Mouse (Mus musculus) gastrocnemius, adult 18-20 months (tissue): ENCODE data around the gene Nkx2-2. TPM values are rescaled to one million over a fixed set of nuclear protein-coding genes. Genes with fewer than 3 reads are reported as not detected.
A peak's percentile ranks its signal among the peaks of the same experiment; 100 is the strongest.
"Not testable (repeated sequence)": the region's sequence is repeated elsewhere in the genome, so short reads cannot be mapped to it uniquely, and the experiment has no call there.

Source experiments
- DNase-seq: peaks from one replicate; pipeline ENCODE4 v3.0.0; 2021; ENCODE audit warnings: low spot score
- total RNA-seq, 2 experiments: library from RNA; stranded (reverse); gene quantifications; 2 replicates each; pipeline ENCODE4 v1.2.3; 2021

Nkx2-2 gene
- total RNA-seq, 2 experiments from 2014 or later = not detected

DNA sequence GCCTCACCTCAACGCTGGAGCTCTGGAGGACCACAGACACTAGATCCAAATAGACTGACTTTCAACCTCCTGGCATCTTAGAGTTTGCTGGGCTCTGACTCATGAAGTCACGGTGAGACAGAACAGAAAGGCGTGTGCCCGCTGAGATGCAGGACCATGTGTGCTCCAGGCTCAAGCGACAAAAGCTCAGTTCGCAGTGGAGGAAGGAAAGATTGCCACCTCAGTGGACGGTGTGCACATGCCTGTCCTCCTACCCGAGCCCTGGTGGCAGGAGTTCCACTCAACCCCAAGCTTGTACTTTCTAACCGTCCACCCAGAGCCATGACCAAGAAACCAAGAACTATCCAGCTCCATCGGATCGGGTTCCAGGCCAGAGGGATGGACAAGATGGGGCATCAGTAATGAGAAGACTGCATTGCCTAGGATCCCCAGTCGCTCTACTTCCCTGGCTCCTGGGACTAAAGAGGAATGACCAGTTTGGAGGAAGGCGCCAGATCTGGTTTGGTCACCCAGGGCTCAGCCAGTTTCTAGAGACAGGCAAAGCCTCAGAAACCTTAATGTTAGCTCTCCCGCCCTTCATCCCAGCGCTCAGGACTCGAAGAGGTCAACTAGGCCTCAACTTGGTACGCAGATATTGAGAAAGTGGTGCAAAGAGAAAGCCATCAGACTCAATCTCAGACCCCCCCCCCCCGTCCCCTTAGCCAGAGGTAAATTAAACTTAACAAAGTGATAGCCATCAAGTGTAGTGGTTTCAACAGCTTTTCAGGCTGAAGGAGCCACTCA is 11.9 kb downstream of the Nkx2-2 start:
- no peak for DNase-seq

DNA sequence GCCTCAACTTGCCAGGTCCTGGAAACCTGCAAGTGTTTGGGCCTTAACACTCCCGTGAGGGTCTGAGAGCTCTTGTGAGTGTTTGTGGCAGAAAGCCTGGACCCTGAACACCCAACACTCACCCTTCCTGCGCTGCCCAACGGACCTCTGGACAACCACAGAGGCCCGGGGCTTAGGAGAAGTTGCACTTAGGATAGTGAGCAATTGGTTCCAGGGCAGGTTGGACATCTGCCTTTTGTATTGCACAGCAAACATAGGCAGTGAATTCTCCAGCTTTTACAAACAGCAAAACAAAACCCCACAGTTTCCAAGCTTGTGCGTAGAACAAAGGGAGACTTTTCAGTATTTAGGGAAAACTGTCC is 12.8 kb downstream of the Nkx2-2 start:
- DNase-seq = no peak

DNA sequence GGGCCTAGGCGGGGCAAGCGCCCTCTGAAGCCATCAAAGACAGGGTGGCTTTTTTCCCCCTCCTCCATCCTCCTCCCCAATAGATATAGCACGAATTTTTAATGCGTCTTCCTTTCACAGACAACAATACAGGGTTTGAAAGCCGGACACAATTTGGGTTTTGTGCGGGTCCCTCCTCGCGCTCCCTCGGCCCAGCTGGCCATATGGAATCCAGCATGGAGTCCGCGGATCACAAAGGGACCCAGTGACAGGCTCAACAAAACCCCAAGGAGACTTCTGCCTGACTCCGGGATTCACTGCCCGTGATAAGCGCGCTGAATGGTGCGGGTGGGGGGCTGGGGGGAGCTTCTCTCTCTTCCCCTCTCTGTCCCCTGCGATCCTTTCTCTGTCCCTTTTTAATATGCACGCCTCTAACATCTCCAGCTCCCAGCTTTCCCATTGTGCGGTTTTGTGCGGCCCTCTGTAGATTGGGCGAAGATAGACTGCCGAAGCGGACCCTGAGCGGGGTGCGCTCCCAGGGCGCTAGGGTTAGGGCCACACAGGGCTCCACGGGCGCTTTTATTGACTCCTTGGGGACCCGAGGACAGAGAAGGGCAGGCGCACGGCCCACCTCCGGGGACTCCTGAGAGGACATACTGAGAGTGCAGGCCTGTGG is 13.3 kb downstream of the Nkx2-2 start:
- no peak for DNase-seq

DNA sequence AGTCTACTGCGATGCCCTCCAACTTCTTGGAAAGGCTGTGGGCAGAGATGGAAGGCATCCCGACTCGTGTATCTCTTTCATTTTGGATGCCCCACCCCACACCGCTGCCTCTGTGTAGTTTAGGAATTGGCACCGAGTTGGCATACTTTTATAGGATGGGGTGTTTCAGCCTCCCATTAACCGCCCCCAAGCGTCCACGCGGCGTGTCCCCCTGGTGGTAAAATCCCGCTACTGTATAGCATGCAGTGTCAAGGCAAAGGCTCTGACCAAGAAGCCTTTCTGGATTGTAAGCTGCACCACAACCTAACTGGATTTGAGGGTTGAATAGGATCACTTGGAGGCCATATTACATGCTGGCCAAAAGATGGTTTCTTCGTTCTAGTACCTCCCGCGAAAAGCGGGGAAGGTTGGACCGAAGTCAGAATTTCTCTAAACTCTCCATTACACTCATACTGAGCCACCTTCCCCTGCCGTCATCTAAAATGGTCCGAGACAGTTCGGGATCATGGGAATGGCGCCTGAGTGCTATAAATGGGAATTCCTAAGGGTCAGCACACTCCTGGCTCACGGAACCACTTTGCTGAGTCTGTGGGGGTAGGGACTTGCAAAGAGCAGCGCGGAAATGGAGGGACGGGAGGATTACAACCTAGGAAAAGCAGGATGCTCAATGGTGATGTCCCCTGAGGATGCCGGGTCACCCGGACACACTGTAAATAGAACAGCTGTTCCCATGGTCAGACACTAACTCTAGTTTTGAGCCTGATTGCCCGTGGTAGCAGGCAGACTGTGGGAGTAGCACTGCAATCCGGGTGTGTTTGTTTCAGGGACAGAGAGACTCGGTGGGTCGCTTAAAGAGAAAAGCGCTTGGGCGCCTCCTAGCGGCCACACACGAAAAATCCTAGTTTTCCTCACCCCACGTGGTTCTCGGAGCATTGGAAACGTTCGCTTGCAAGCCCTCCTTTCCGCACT is 15.7 kb downstream of the Nkx2-2 start:
- peak; percentile 43 for DNase-seq

DNA sequence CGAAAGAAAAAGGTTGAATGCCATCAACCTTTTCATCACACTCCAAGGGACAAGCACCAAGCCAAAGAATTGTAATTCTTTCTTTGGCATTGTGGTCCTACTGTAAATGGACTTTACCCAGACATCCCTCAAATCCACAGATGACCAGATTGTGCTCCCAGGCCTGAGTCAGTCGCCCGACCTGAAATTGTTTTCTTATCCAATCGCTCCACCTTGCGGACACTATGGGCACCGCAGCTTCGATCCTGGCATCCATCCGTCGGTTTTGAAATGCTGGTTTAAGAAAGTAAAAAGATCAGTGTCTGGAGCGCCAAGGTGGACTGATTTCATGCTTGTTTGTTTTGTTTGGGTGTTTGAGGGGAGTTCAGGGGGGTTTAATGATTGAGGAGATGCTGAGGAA is 16.4 kb downstream of the Nkx2-2 start:
- DNase-seq = peak; percentile 84

DNA sequence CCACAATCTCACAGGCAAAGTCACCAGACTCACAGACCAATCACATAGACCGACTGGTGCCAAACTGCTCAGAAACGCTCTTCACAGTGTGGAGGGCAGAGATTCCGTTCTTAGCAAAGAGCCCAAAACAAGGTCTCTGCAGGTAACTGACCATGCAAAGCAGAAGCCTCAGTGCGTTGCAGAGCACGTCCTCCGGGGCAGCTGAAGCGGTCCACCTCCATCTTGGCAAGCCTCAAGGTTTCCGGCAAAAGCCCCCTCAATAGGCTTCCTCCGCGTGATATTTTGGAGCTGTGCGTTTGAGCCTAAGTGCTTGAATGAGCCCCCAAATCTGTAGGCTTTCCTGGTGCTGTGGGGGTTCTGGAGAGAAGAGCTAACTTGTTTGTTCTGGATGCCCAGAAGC is 18.7 kb downstream of the Nkx2-2 start:
- no peak for DNase-seq

DNA sequence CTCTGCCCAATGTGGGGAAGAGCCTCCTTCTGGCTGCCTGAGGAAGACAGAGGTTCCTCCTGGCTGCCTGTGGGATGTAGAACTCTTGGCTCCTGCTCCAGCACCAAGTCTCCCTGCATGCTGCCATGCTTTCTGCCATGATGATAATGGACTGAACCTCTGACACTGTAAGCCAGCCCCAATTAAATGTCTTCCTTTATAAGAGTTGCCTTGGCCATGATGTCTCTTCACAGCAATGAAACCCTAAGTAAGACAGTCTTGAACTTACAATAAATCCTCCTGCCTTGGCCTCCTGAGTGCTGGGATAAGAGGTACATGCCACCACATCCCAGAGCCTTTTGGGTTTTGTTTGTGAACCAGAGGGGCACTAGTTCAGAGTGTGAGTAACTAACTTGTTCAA is 20.3 kb downstream of the Nkx2-2 start:
- DNase-seq = no peak

DNA sequence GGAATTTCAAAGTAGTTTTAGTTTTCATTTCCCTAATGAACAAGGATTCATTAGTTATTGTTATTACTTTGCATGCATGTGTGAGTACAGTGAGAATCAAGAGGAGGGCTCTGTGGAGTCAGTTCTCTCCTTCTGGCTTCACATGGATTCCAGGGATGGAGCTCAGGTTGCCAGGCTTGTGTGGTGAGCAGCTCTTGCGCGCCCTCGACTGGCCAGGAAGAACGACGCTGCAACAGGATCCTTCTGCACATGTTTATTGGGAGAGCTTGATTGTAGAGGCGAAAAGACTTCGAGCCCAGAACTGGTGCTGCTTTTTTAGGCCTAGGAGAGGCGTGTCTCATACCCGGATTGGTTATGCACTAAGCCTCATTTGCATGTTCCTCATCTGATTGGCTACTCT is 23.5 kb downstream of the Nkx2-2 start:
- DNase-seq = not testable (repeated sequence)

DNA sequence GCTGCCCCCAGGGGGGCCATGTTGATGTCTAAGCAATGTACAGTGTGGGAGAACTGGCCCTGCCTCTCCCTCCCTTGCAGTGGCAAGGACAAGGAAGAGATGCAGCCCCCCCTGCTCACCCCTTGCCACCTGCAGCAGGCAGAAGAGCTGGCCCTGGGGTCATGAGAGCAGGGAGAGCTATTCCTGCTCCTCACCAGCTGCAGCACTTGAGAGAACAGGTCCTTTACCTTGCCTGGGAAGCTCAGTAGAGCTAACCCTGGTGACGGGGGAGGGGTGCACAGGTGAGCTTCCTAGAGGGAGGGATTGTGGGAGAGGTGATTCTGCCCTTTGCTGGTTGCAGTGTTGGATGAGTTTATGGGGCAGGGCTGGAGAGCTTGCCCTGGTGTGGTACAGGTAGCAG is 28.2 kb downstream of the Nkx2-2 start:
- DNase-seq = no peak

DNA sequence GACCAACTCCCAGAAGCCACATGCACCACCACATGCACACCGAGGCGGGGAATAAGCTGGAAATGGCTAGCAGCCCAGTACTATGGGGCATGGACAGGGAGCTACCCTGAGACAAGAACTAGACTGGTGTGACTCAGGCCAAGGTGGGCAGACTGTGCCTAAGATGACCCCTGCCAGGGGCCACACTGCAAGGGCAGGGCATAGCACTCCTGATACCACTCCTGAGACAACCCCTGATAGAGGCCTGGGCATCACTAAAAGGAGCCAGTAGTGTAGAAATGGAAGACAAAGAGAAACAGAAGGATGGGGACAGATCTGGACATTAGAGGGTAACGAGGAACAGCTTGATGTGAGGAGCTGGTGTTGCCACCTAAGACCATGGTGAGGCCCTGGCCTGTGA is 28.7 kb downstream of the Nkx2-2 start:
- DNase-seq = no peak

DNA sequence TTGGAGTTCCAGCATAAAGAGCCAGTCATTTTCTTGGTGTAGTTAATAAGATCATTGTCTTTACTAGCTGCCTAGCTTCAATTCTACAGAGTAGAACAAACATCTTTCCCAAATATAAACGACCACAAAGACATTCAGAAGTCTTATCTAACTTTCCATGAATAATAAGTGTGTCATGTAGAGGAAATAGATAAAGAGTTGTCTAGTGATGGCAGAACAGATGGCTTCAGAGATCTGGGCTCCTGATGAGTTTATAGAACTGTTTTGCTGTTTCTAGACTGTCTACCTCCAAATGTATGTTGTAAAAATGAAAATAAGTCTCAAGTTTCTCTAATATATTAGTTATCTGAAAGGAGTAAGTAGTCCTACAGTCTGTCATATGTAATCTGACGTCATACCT is 41.5 kb downstream of the Nkx2-2 start:
- no peak for DNase-seq

Other genes with a start within 250 kb of the Nkx2-2 start
- 10 to 100 TPM; 11.8 to 12.5 TPM for gene Xrn2, start 181.2 kb downstream of the Nkx2-2 start, total RNA-seq
- gene Nkx2-4, start 108.8 kb downstream of the Nkx2-2 start, total RNA-seq = not detected
- not detected for gene Pax1, start 167.7 kb upstream of the Nkx2-2 start, total RNA-seq